Mouse (Mus musculus) hindbrain, embryonic 14.5 days (tissue): ENCODE measurements at regions not wholly inside any gene's neighbourhood (a gene's known extent, or its start where the extent isn't known, plus 50 kb on each side); places are given as distances from the start of the nearest gene placed in this dataset.

Experiments
- ATAC-seq: fragments of 200-750 bp; cut with Nextera tagmentation; 2 replicates; pipeline ENCODE4 v1.8.0; 2017; ENCODE audit warnings: moderate number of reproducible peaks, mild to moderate bottlenecking, moderate TSS enrichment, moderate library complexity; ENCODE audit not compliant: low FRiP score
- DNase-seq: peaks from one replicate; pipeline ENCODE4 v3.0.0-alpha.2; 2015; ENCODE audit warnings: low spot score
- H3K27ac ChIP-seq: fragments of 300-500 bp; sonication (generic); 2 replicates; pipeline ENCODE4 v1.5.1; 2014; ENCODE audit warnings: mild to moderate bottlenecking, moderate library complexity
- H3K27me3 ChIP-seq: fragments of 300-500 bp; sonication (generic); 2 replicates; pipeline ENCODE4 v1.6.1; 2014; ENCODE audit warnings: mild to moderate bottlenecking, low read length, mixed read lengths; ENCODE audit not compliant: control insufficient read depth, insufficient read depth
- H3K36me3 ChIP-seq: fragments of 300-500 bp; sonication (generic); replicated peaks from 2 replicates; pipeline ENCODE4 v1.6.1; 2014; ENCODE audit not compliant: control insufficient read depth, insufficient read depth
- H3K4me1 ChIP-seq: fragments of 300-500 bp; sonication (generic); replicated peaks from 2 replicates; pipeline ENCODE4 v1.6.1; 2014; ENCODE audit warnings: antibody characterized with exemption, low read length, mixed read lengths; ENCODE audit not compliant: control insufficient read depth, insufficient read depth
- H3K4me2 ChIP-seq: fragments of 300-500 bp; sonication (generic); replicated peaks from 2 replicates; pipeline ENCODE4 v1.6.1; 2014; ENCODE audit warnings: mild to moderate bottlenecking, moderate library complexity
- H3K4me3 ChIP-seq: fragments of 300-500 bp; sonication (generic); replicated peaks from 2 replicates; pipeline ENCODE4 v1.5.1; 2014; ENCODE audit warnings: mild to moderate bottlenecking, low read length
- H3K9ac ChIP-seq: fragments of 300-500 bp; sonication (generic); 2 replicates; pipeline ENCODE4 v1.6.1; 2014
- H3K9me3 ChIP-seq: fragments of 300-500 bp; sonication (generic); 2 replicates; pipeline ENCODE4 v1.6.1; 2016; ENCODE audit warnings: low read length; ENCODE audit not compliant: control insufficient read depth
- WGBS: fragments of 180-500 bp; shearing (Covaris S2); extraction: QIAGEN DNeasy Blood & Tissue Kit; methylation state at CpG from one replicate; pipeline ENCODE4 v1.1.7; 2014; 5-methylcytosine and 5-hydroxymethylcytosine counted together

GRCm38 (mm10) chr2:129904753-129905152 is 104.4 kb downstream of the Stk35 start:
- 51% methylated on average over 7 of the region's 7 CpGs for WGBS
- ATAC-seq (no peak), DNase-seq (peak; percentile 64)
- H3K4me3 ChIP-seq: no peak overlapping the region
- no peak overlapping the region for H3K9ac ChIP-seq
- H3K4me2 ChIP-seq: no peak overlapping the region
- no peaks in the 10 kb centered on the region for H3K9me3 ChIP-seq
- no peak overlapping the region for H3K27ac ChIP-seq
- H3K36me3 ChIP-seq: no peaks in the 10 kb centered on the region
- H3K4me1 ChIP-seq: 0 out of 2 replicates have a peak, but pooled peaks cover 3% of the 10 kb centered on the region
- no peaks in the 10 kb centered on the region for H3K27me3 ChIP-seq

- Histone ChIP-seq H3K9ac (peak overlapping the region; percentile 44), H3K9me3 (no peaks in the 10 kb centered on the region), H3K4me1 (0 out of 2 replicates have a peak, but pooled peaks cover 4% of the 10 kb centered on the region), H3K4me3 (peak overlapping the region; percentile 30), H3K27ac (peak overlapping the region; percentile 51), H3K36me3 (no peaks in the 10 kb centered on the region), H3K4me2 (peak overlapping the region; percentile 63), H3K27me3 (no peaks in the 10 kb centered on the region)
- under 1% methylated on average over 28 of the region's 28 CpGs for WGBS
- ATAC-seq (peak; percentile 95), DNase-seq (peak; percentile 81)
These were observed 103.3 kb upstream of the Tgm3 start for GRCm38 (mm10) chr2:129908701-129909425.

GRCm38 (mm10) chr2:129911203-129911921 is 100.8 kb upstream of the Tgm3 start:
- no peaks in the 10 kb centered on the region for H3K27me3 ChIP-seq
- no peak for DNase-seq
- no peaks in the 10 kb centered on the region for H3K9me3 ChIP-seq
- H3K4me1 ChIP-seq: 0 out of 2 replicates have a peak, but pooled peaks cover 4% of the 10 kb centered on the region
- no peak overlapping the region for H3K9ac ChIP-seq
- H3K4me2 ChIP-seq: peak overlapping the region; percentile 22
- no peaks in the 10 kb centered on the region for H3K36me3 ChIP-seq
- ATAC-seq: no peak
- no peak overlapping the region for H3K4me3 ChIP-seq
- 60% methylated on average over 19 of the region's 19 CpGs for WGBS
- no peak overlapping the region for H3K27ac ChIP-seq

- no peaks in the 10 kb centered on the region for H3K27me3 ChIP-seq
- no peaks in the 10 kb centered on the region for H3K9me3 ChIP-seq
- no peak for DNase-seq
- H3K36me3 ChIP-seq: no peaks in the 10 kb centered on the region
- no peak overlapping the region for H3K4me3 ChIP-seq
- H3K4me1 ChIP-seq: 0 out of 2 replicates have a peak, but pooled peaks cover 4% of the 10 kb centered on the region
- no peak overlapping the region for H3K27ac ChIP-seq
- no peak for ATAC-seq
- H3K4me2 ChIP-seq: no peak overlapping the region
- H3K9ac ChIP-seq: no peak overlapping the region
- WGBS: 79% methylated on average over 8 of the region's 8 CpGs
These were observed 99.6 kb upstream of the Tgm3 start for GRCm38 (mm10) chr2:129912556-129912955.

- Histone ChIP-seq H3K9me3 (no peaks in the 10 kb centered on the region), H3K36me3 (no peaks in the 10 kb centered on the region), H3K4me2 (no peak overlapping the region), H3K4me1 (0 out of 2 replicates have a peak, but pooled peaks cover 4% of the 10 kb centered on the region), H3K9ac (no peak overlapping the region), H3K27me3 (no peaks in the 10 kb centered on the region), H3K4me3 (no peak overlapping the region), H3K27ac (no peak overlapping the region)
- ATAC-seq (no peak), DNase-seq (no peak)
- 78% methylated on average over 8 of the region's 8 CpGs for WGBS
These were observed 97.9 kb upstream of the Tgm3 start for GRCm38 (mm10) chr2:129914261-129914660.

- Histone ChIP-seq H3K4me1 (no peaks in the 10 kb centered on the region), H3K27me3 (no peaks in the 10 kb centered on the region), H3K9me3 (no peaks in the 10 kb centered on the region), H3K27ac (no peak overlapping the region), H3K4me3 (no peak overlapping the region), H3K4me2 (no peak overlapping the region), H3K9ac (no peak overlapping the region), H3K36me3 (no peaks in the 10 kb centered on the region)
- no peak for DNase-seq
- 94% methylated on average over 7 of the region's 7 CpGs for WGBS
- ATAC-seq: no peak
These were observed 95.7 kb upstream of the Tgm3 start for GRCm38 (mm10) chr2:129916411-129916810.

GRCm38 (mm10) chr2:129918141-129918790 is 93.9 kb upstream of the Tgm3 start:
- H3K9me3 ChIP-seq: no peaks in the 10 kb centered on the region
- no peak overlapping the region for H3K27ac ChIP-seq
- H3K36me3 ChIP-seq: no peaks in the 10 kb centered on the region
- no peaks in the 10 kb centered on the region for H3K27me3 ChIP-seq
- H3K9ac ChIP-seq: no peak overlapping the region
- H3K4me1 ChIP-seq: no peaks in the 10 kb centered on the region
- H3K4me3 ChIP-seq: no peak overlapping the region
- DNase-seq: no peak
- H3K4me2 ChIP-seq: no peak overlapping the region
- ATAC-seq: no peak
- WGBS: 79% methylated on average over 9 of the region's 9 CpGs

- no peak overlapping the region for H3K4me2 ChIP-seq
- ATAC-seq: no peak
- no peak overlapping the region for H3K27ac ChIP-seq
- no peak for DNase-seq
- no peak overlapping the region for H3K9ac ChIP-seq
- no peak overlapping the region for H3K4me3 ChIP-seq
- H3K27me3 ChIP-seq: no peaks in the 10 kb centered on the region
- H3K4me1 ChIP-seq: no peaks in the 10 kb centered on the region
- no peaks in the 10 kb centered on the region for H3K9me3 ChIP-seq
- no peaks in the 10 kb centered on the region for H3K36me3 ChIP-seq
- 91% methylated on average over 4 of the region's 4 CpGs for WGBS
These were observed 92.6 kb upstream of the Tgm3 start for GRCm38 (mm10) chr2:129919551-129919950.

GRCm38 (mm10) chr2:129927218-129927617 is 84.9 kb upstream of the Tgm3 start:
- ATAC-seq (no peak), DNase-seq (no peak)
- Histone ChIP-seq H3K4me1 (no peaks in the 10 kb centered on the region), H3K27ac (no peak overlapping the region), H3K9ac (no peak overlapping the region), H3K27me3 (no peaks in the 10 kb centered on the region), H3K4me3 (no peak overlapping the region), H3K9me3 (no peaks in the 10 kb centered on the region), H3K4me2 (no peak overlapping the region), H3K36me3 (no peaks in the 10 kb centered on the region)
- WGBS: 76% methylated on average over 2 of the region's 2 CpGs
